9 mouse cellular contexts compared by ENCODE assay signal in the genomic region with DNA sequence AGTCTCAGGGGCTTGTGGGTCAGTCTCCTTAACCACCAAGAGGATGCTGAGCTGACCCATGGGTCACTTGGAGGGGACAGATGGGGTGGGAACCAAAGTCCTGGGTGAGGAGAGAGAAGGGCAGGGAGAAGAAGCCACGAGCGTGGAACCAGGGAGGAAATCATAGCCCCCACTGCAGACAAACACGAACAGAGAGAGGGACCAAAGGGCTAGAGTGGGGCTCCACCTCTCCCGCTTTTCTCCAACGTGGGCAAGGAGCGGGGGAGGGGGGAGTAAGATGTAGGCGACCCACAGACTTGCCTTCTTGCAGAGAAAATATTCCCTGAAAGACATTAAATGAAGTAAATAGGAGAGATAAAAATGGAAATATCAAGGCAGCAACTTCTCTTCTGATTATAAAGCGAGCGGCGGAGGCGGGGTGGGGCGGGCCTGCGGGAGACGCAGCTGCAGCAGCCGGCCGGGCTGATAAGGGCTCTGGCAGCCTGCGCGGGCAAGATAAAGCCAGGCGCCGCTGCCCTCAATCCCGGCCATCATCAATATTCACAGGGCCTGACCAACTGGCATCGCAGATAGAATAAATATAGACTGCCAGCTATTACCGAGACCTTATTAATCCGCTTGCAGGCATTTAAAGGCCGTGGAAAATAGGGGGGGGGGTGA. TPM values are rescaled to one million over a fixed set of nuclear protein-coding genes. Genes with fewer than 3 reads are reported as not detected.
DNase-seq lines count a peak whose midpoint lies in the region; ATAC-seq and TF ChIP-seq lines count a peak whose summit lies in the region.
"Had no signal": no experiment of that assay in that cellular context is flagged by ENCODE, and none has a peak within 500 bp of the region (broad histone marks: within the 10 kb centered on the region; RNA-seq: fewer than 3 reads in every experiment).

No protein-coding gene starts in this region.

- peaks cover 75% of the 10 kb centered on the region for H3K27me3 ChIP-seq in embryonic facial prominence, embryonic 10.5 days (replicated peaks; ENCODE audit: low read depth, poor library complexity, severe bottlenecking)
- H3K27me3 ChIP-seq in liver, embryonic 13.5 days, result peaks cover 79% of the 10 kb centered on the region
- peaks cover 14% of the 10 kb centered on the region for H3K27me3 ChIP-seq in neural tube, embryonic 12.5 days (replicated peaks)

- H3K36me3 ChIP-seq in embryonic facial prominence, embryonic 10.5 days (replicated peaks), result no peaks in the 10 kb centered on the region
- no peaks in the 10 kb centered on the region for H3K36me3 ChIP-seq in liver, embryonic 13.5 days
- H3K36me3 ChIP-seq in neural tube, embryonic 12.5 days, result no peaks in the 10 kb centered on the region

- H3K4me3 ChIP-seq in layer of hippocampus, adult 2 months, result peak overlapping the region; percentile 33
- H3K4me3 ChIP-seq in embryonic facial prominence, embryonic 10.5 days, result peak overlapping the region; percentile 40
- peak overlapping the region; percentile 58 for H3K4me3 ChIP-seq in liver, embryonic 13.5 days (replicated peaks)
- no peak overlapping the region for H3K4me3 ChIP-seq in neural tube, embryonic 12.5 days

- H3K9ac ChIP-seq in liver, embryonic 13.5 days, result peak overlapping the region; percentile 69
- peak overlapping the region; percentile 29; the same call in 1 of the 2 replicates for H3K9ac ChIP-seq in neural tube, embryonic 12.5 days

- no peak for TF ChIP-seq CTCF in layer of hippocampus, adult 2 months (conservative IDR thresholded peaks at IDR 0.05)

- H3K4me2 ChIP-seq in liver, embryonic 13.5 days, result peak overlapping the region; percentile 94
- peak overlapping the region; percentile 42 for H3K4me2 ChIP-seq in neural tube, embryonic 12.5 days (replicated peaks)

- intact Hi-C loops in heart, postnatal 14 days (cut with DNase I), result no loop called here

- peak; percentile 69 for ATAC-seq in liver, embryonic 13.5 days (ENCODE audit: low read depth)
- ATAC-seq in neural tube, embryonic 12.5 days (ENCODE audit: low FRiP score, low read depth), result 0 out of 2 replicates have a peak, but pooled peaks have one; percentile 30

- no peak for DNase-seq in layer of hippocampus, adult 2 months (ENCODE audit: low spot score in 2 of 2)
- no peak for DNase-seq in layer of hippocampus, adult 11-12 months (ENCODE audit: low spot score)
- peak; percentile 33 for DNase-seq in embryonic facial prominence, embryonic 10.5 days (ENCODE audit: low spot score)
- peak; percentile 57 for DNase-seq in heart, postnatal 14 days
- DNase-seq in liver, embryonic 13.5 days, result peak; percentile 94
- no peak for DNase-seq in adipocyte (ENCODE audit: low spot score)
- DNase-seq in natural killer cell, adult 2 months (ENCODE audit: low spot score in 2 of 2), result no peak

- WGBS in embryonic facial prominence, embryonic 10.5 days, result 19% methylated on average over 25 of the region's 25 CpGs
- under 1% methylated on average over 25 of the region's 25 CpGs for WGBS in liver, embryonic 13.5 days (ENCODE audit: insufficient replicate concordance)
- WGBS in neural tube, embryonic 12.5 days, result 13% methylated on average over 25 of the region's 25 CpGs

- H3K27ac ChIP-seq in layer of hippocampus, adult 2 months, result peak overlapping the region; percentile 28; the same call in 1 of the 2 replicates
- no peak overlapping the region for H3K27ac ChIP-seq in embryonic facial prominence, embryonic 10.5 days (replicated peaks)
- peak overlapping the region; percentile 100 for H3K27ac ChIP-seq in liver, embryonic 13.5 days
- H3K27ac ChIP-seq in neural tube, embryonic 12.5 days, result peak overlapping the region; percentile 26; the same call in 1 of the 2 replicates
- H3K27ac ChIP-seq: macrophage had no signal

- peaks cover 18% of the 10 kb centered on the region for H3K4me1 ChIP-seq in embryonic facial prominence, embryonic 10.5 days
- H3K4me1 ChIP-seq in liver, embryonic 13.5 days (replicated peaks), result peaks cover 66% of the 10 kb centered on the region
- H3K4me1 ChIP-seq in neural tube, embryonic 12.5 days, result peaks cover 20% of the 10 kb centered on the region

- no peaks in the 10 kb centered on the region for H3K9me3 ChIP-seq in embryonic facial prominence, embryonic 10.5 days
- no peaks in the 10 kb centered on the region for H3K9me3 ChIP-seq in liver, embryonic 13.5 days (replicated peaks)
- H3K9me3 ChIP-seq in neural tube, embryonic 12.5 days, result no peaks in the 10 kb centered on the region

RNA-seq across cellular contexts. Expression of gene Cbfa2t3, which starts 21.3 kb away (rescaled TPM):
- total RNA-seq in layer of hippocampus, adult 2 months (2021), result 10 to 100 TPM; 38.0 to 49.8 TPM
- polyA plus RNA-seq in embryonic facial prominence, embryonic 10.5 days (2016; fragmentation: Nextera tagmentation; extraction: Ambion mirVana), result 1.7 and 2.3 TPM in 2 replicates
- total RNA-seq in heart, postnatal 14 days (2021), result 10 to 100 TPM; 22.1 to 25.3 TPM
- polyA plus RNA-seq in liver, embryonic 13.5 days (2015; fragmentation: Nextera tagmentation; extraction: Ambion mirVana), result 4.5 and 5.7 TPM in 2 replicates
- 15.3 and 16.7 TPM in 2 replicates for polyA plus RNA-seq in neural tube, embryonic 12.5 days (2016; fragmentation: Nextera tagmentation; extraction: Ambion mirVana)

RNA-seq across cellular contexts. Expression of gene Acsf3, which starts 55.1 kb away (rescaled TPM):
- total RNA-seq in layer of hippocampus, adult 2 months (2021), result 10 to 100 TPM; 19.2 to 21.7 TPM
- polyA plus RNA-seq in embryonic facial prominence, embryonic 10.5 days (2016; fragmentation: Nextera tagmentation; extraction: Ambion mirVana), result 15.9 and 16.4 TPM in 2 replicates
- total RNA-seq in heart, postnatal 14 days (2021), result 10 to 100 TPM; 24.7 to 26.8 TPM
- polyA plus RNA-seq in liver, embryonic 13.5 days (2015; fragmentation: Nextera tagmentation; extraction: Ambion mirVana), result 7.9 and 8.5 TPM in 2 replicates
- polyA plus RNA-seq in neural tube, embryonic 12.5 days (2016; fragmentation: Nextera tagmentation; extraction: Ambion mirVana), result 16.6 and 18.3 TPM in 2 replicates

Comparison
In these comparisons a context has a peak if more than half of its experiments do, and no peak if none do; other contexts are left out.
1. DNase-seq: peak in embryonic facial prominence, embryonic 10.5 days (single experiment), heart, postnatal 14 days (2 of 2) and liver, embryonic 13.5 days (single experiment); none in layer of hippocampus, adult 2 months (0 of 2), layer of hippocampus, adult 11-12 months (single experiment), adipocyte (single experiment) and natural killer cell, adult 2 months (0 of 2).